Mouse (Mus musculus) embryonic facial prominence, embryonic 15.5 days (tissue): ENCODE measurements around the gene Clic3. TPM values are rescaled to one million over a fixed set of nuclear protein-coding genes. Genes with fewer than 3 reads are reported as not detected.

Experiments used
- ATAC-seq: fragments of 200-750 bp; cut with Nextera tagmentation; 2 replicates; pipeline ENCODE4 v1.8.0; 2017; ENCODE audit warnings: low read depth, moderate TSS enrichment; ENCODE audit not compliant: insufficient number of reproducible peaks, low FRiP score, low TSS enrichment
- H3K27ac ChIP-seq: fragments of 300-500 bp; sonication (generic); replicated peaks from 2 replicates; pipeline ENCODE4 v1.5.1; 2015; ENCODE audit warnings: mild to moderate bottlenecking, inconsistent platforms
- H3K27me3 ChIP-seq: fragments of 300-500 bp; sonication (generic); 2 replicates; pipeline ENCODE4 v1.6.1; 2015; ENCODE audit warnings: inconsistent platforms
- H3K36me3 ChIP-seq: fragments of 300-500 bp; sonication (generic); 2 replicates; pipeline ENCODE4 v1.6.1; 2015; ENCODE audit warnings: mild to moderate bottlenecking, inconsistent platforms
- H3K4me1 ChIP-seq: fragments of 300-500 bp; sonication (generic); 2 replicates; pipeline ENCODE4 v1.6.1; 2015; ENCODE audit warnings: inconsistent platforms
- H3K4me2 ChIP-seq: fragments of 300-500 bp; sonication (generic); replicated peaks from 2 replicates; pipeline ENCODE4 v1.6.1; 2015; ENCODE audit warnings: mild to moderate bottlenecking, inconsistent platforms
- H3K4me3 ChIP-seq: fragments of 300-500 bp; sonication (generic); replicated peaks from 2 replicates; pipeline ENCODE4 v1.5.1; 2015; ENCODE audit warnings: mild to moderate bottlenecking, inconsistent platforms
- H3K9ac ChIP-seq: fragments of 300-500 bp; sonication (generic); 2 replicates; pipeline ENCODE4 v1.6.1; 2015; ENCODE audit warnings: inconsistent platforms
- H3K9me3 ChIP-seq: fragments of 300-500 bp; sonication (generic); replicated peaks from 2 replicates; pipeline ENCODE4 v1.6.1; 2016; ENCODE audit warnings: inconsistent platforms
- WGBS: fragments of 180-500 bp; shearing (Covaris S2); methylation state at CpG from one replicate; pipeline ENCODE4 v1.1.7; 2015; 5-methylcytosine and 5-hydroxymethylcytosine counted together
- polyA plus RNA-seq: library from polyadenylated mRNA; unstranded; fragments of >200 nt; fragmentation: Nextera tagmentation; extraction: Ambion mirVana; gene quantifications from 2 replicates; pipeline ENCODE4 v1.2.1, GENCODE M21; 2015

Clic3 gene
- polyA plus RNA-seq, 1 experiment from 2014 or later = 75.5 TPM

GRCm38 (mm10) chr2:25428442-25429236 lies 28.0 kb upstream of the Clic3 start, which contains the start of gene Abca2:
Gene Abca2, plus strand, starts transcription at chr2:25428703.
- Histone ChIP-seq H3K9me3 (no peaks in the 10 kb centered on the region), H3K4me2 (peak within 1 kb of the TSS; percentile 95), H3K9ac (peak within 1 kb of the TSS; percentile 53), H3K4me3 (peak within 1 kb of the TSS; percentile 69), H3K36me3 (no peaks in the 10 kb centered on the region), H3K4me1 (peaks cover 10% of the 10 kb centered on the region), H3K27me3 (peaks cover 32% of the 10 kb centered on the region), H3K27ac (no peak within 1 kb of the TSS)
- peak; percentile 88 for ATAC-seq
- under 1% methylated on average over 87 of the region's 89 CpGs for WGBS

- 63% methylated on average over 5 of the region's 5 CpGs for WGBS
- no peak overlapping the region for H3K27ac ChIP-seq
- no peak for ATAC-seq
- peaks cover 10% of the 10 kb centered on the region for H3K4me1 ChIP-seq
- no peak overlapping the region for H3K9ac ChIP-seq
- H3K4me2 ChIP-seq = peak overlapping the region; percentile 95
- peak overlapping the region; percentile 69 for H3K4me3 ChIP-seq
- no peaks in the 10 kb centered on the region for H3K9me3 ChIP-seq
- peaks cover 29% of the 10 kb centered on the region for H3K27me3 ChIP-seq
- no peaks in the 10 kb centered on the region for H3K36me3 ChIP-seq
Observed at GRCm38 (mm10) chr2:25429435-25430180, 27.0 kb upstream of the Clic3 start.

- no peak overlapping the region for H3K4me2 ChIP-seq
- WGBS = 58% methylated on average over 17 of the region's 17 CpGs
- ATAC-seq = no peak
- peaks cover 19% of the 10 kb centered on the region for H3K27me3 ChIP-seq
- no peaks in the 10 kb centered on the region for H3K36me3 ChIP-seq
- no peak overlapping the region for H3K4me3 ChIP-seq
- H3K4me1 ChIP-seq = peaks cover 10% of the 10 kb centered on the region
- H3K27ac ChIP-seq = no peak overlapping the region
- no peak overlapping the region for H3K9ac ChIP-seq
- H3K9me3 ChIP-seq = no peaks in the 10 kb centered on the region
Observed at GRCm38 (mm10) chr2:25430395-25431233, 26.0 kb upstream of the Clic3 start.

- Histone ChIP-seq H3K4me2 (no peak overlapping the region), H3K9me3 (no peaks in the 10 kb centered on the region), H3K36me3 (no peaks in the 10 kb centered on the region), H3K9ac (no peak overlapping the region), H3K27me3 (peaks cover 11% of the 10 kb centered on the region), H3K27ac (no peak overlapping the region), H3K4me3 (no peak overlapping the region), H3K4me1 (peaks cover 10% of the 10 kb centered on the region)
- 60% methylated on average over 6 of the region's 6 CpGs for WGBS
- ATAC-seq = no peak
Observed at GRCm38 (mm10) chr2:25431308-25431855, 25.3 kb upstream of the Clic3 start.

- Histone ChIP-seq H3K4me3 (no peak overlapping the region), H3K9me3 (no peaks in the 10 kb centered on the region), H3K27me3 (peaks cover 7% of the 10 kb centered on the region; the same call in 1 of the 2 replicates), H3K9ac (no peak overlapping the region), H3K4me2 (no peak overlapping the region), H3K36me3 (0 out of 2 replicates have a peak, but pooled peaks cover 7% of the 10 kb centered on the region), H3K27ac (no peak overlapping the region), H3K4me1 (peaks cover 10% of the 10 kb centered on the region)
- WGBS = 79% methylated on average over 11 of the region's 11 CpGs
- ATAC-seq = no peak
Observed at GRCm38 (mm10) chr2:25432326-25433098, 24.1 kb upstream of the Clic3 start.

- WGBS = 88% methylated on average over 17 of the region's 17 CpGs
Observed at GRCm38 (mm10) chr2:25433101-25433500, 23.5 kb upstream of the Clic3 start.

GRCm38 (mm10) chr2:25434292-25434691 lies 22.3 kb upstream of the Clic3 start:
- Histone ChIP-seq H3K9me3 (no peaks in the 10 kb centered on the region), H3K4me2 (no peak overlapping the region), H3K9ac (no peak overlapping the region), H3K27ac (no peak overlapping the region), H3K4me1 (peaks cover 3% of the 10 kb centered on the region; the same call in 1 of the 2 replicates), H3K36me3 (0 out of 2 replicates have a peak, but pooled peaks cover 7% of the 10 kb centered on the region), H3K4me3 (no peak overlapping the region), H3K27me3 (peaks cover 7% of the 10 kb centered on the region; the same call in 1 of the 2 replicates)
- no peak for ATAC-seq
- 85% methylated on average over 8 of the region's 8 CpGs for WGBS

More at GRCm38 (mm10) chr2:25433101-25433500, 23.5 kb upstream of the Clic3 start:
- Histone ChIP-seq H3K4me3 (no peak overlapping the region), H3K4me1 (peaks cover 10% of the 10 kb centered on the region), H3K27ac (no peak overlapping the region), H3K9ac (no peak overlapping the region), H3K9me3 (no peaks in the 10 kb centered on the region), H3K27me3 (peaks cover 7% of the 10 kb centered on the region; the same call in 1 of the 2 replicates), H3K36me3 (0 out of 2 replicates have a peak, but pooled peaks cover 7% of the 10 kb centered on the region), H3K4me2 (no peak overlapping the region)
- no peak for ATAC-seq

- H3K4me1 ChIP-seq = no peaks in the 10 kb centered on the region
- no peaks in the 10 kb centered on the region for H3K27me3 ChIP-seq
- H3K9me3 ChIP-seq = no peaks in the 10 kb centered on the region
- no peak overlapping the region for H3K27ac ChIP-seq
- WGBS = 84% methylated on average over 10 of the region's 10 CpGs
- H3K4me3 ChIP-seq = no peak overlapping the region
- no peak overlapping the region for H3K4me2 ChIP-seq
- H3K9ac ChIP-seq = no peak overlapping the region
- peaks cover 7% of the 10 kb centered on the region; the same call in 1 of the 2 replicates for H3K36me3 ChIP-seq
- ATAC-seq = no peak
Observed at GRCm38 (mm10) chr2:25436286-25436820, 20.3 kb upstream of the Clic3 start.

GRCm38 (mm10) chr2:25441067-25441466 lies 15.6 kb upstream of the Clic3 start:
- H3K9me3 ChIP-seq = no peaks in the 10 kb centered on the region
- H3K4me2 ChIP-seq = no peak overlapping the region
- no peak overlapping the region for H3K4me3 ChIP-seq
- no peaks in the 10 kb centered on the region for H3K27me3 ChIP-seq
- 82% methylated on average over 20 of the region's 20 CpGs for WGBS
- no peak overlapping the region for H3K9ac ChIP-seq
- H3K36me3 ChIP-seq = peaks cover 23% of the 10 kb centered on the region; the same call in 1 of the 2 replicates
- ATAC-seq = no peak
- H3K27ac ChIP-seq = no peak overlapping the region
- no peaks in the 10 kb centered on the region for H3K4me1 ChIP-seq

- WGBS = 88% methylated on average over 14 of the region's 14 CpGs
- ATAC-seq = no peak
- no peaks in the 10 kb centered on the region for H3K4me1 ChIP-seq
- H3K27ac ChIP-seq = no peak overlapping the region
- no peak overlapping the region for H3K4me2 ChIP-seq
- no peaks in the 10 kb centered on the region for H3K27me3 ChIP-seq
- H3K9ac ChIP-seq = no peak overlapping the region
- H3K36me3 ChIP-seq = peaks cover 16% of the 10 kb centered on the region; the same call in 1 of the 2 replicates
- H3K4me3 ChIP-seq = no peak overlapping the region
- H3K9me3 ChIP-seq = no peaks in the 10 kb centered on the region
Observed at GRCm38 (mm10) chr2:25442682-25443081, 14.0 kb upstream of the Clic3 start.
